Mouse (Mus musculus) ES-Bruce4 (cell line): ENCODE measurements at regions not wholly inside any gene's neighbourhood (a gene's known extent, or its start where the extent isn't known, plus 50 kb on each side); places are given as distances from the start of the nearest gene placed in this dataset.

Source experiments
- CTCF ChIP-seq: IDR thresholded peaks from one replicate; pipeline ENCODE4 v1.8.1; 2011; ENCODE audit warnings: low read depth, low read length
- EP300 ChIP-seq: IDR thresholded peaks from 2 replicates; pipeline ENCODE4 v1.6.1; 2011; ENCODE audit warnings: low read depth, low read length; ENCODE audit not compliant: insufficient read depth
- POLR2A ChIP-seq: IDR thresholded peaks from one replicate; pipeline ENCODE4 v1.8.1; 2011; ENCODE audit warnings: low read length; ENCODE audit not compliant: insufficient read depth

- TF ChIP-seq CTCF (no peak), POLR2A (no peak), EP300 (no peak)
Observed at GRCm38 (mm10) chr14:58306832-58307521, 236.6 kb downstream of the Fgf9 start.
